ENCODE assay signal across 8 mouse cellular contexts in the genomic region with DNA sequence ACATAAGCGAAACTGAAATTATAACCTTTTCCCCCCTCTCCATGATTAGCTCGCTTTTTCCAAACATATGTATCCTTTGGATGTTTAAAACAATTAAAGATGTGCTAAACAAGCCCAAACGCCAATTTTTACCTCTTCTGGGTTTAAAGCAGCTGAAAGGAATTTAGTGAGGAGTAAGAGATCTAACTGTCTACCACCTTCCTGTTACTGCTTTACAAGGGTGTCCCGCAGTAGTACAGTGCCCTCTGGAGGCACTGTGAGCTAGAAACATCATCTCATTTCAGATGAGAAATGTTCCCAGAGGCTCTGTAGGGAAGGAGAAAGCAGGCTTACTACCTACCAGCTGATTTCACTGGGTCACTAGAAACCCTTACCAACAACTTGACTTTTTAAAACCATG.
A peak's percentile ranks its signal among the peaks of the same experiment; 100 is the strongest.
DNase-seq lines count a peak whose midpoint lies in the region; ATAC-seq and TF ChIP-seq lines count a peak whose summit lies in the region.

No protein-coding gene starts in this region.

- TF ChIP-seq CTCF in gastrocnemius, adult 2 months (IDR thresholded peaks at IDR 0.05) = peak; percentile 74
- peak; percentile 46 for TF ChIP-seq CTCF in bone marrow, adult 2 months (IDR thresholded peaks at IDR 0.05; ENCODE audit: control insufficient read depth, insufficient read depth, low read length)

- no peak overlapping the region for H3K27ac ChIP-seq in gastrocnemius, adult 2 months
- no peak overlapping the region for H3K27ac ChIP-seq in bone marrow, adult 2 months (ENCODE audit: control insufficient read depth, insufficient read depth, low read depth, low read length, poor library complexity)

- H3K4me3 ChIP-seq in gastrocnemius, adult 2 months = no peak overlapping the region
- no peak overlapping the region for H3K4me3 ChIP-seq in bone marrow, adult 2 months (replicated peaks; ENCODE audit: control insufficient read depth, low read depth, low read length)

- peak; percentile 94 for ATAC-seq in megakaryocyte, adult 5-6 weeks (ENCODE audit: poor library complexity, severe bottlenecking)

- intact Hi-C loops in gastrocnemius, adult 2 months (cut with DNase I) = no loop called here
- intact Hi-C loops in heart, postnatal 36 days (cut with DNase I) = loop anchor here (1.0 kb wide), 1 partner anchor 161 kb away; no protein-coding TSS in a partner anchor

- WGBS in bone marrow, adult 2 months = 51% methylated on average over 4 of the region's 4 CpGs

- no peak for TF ChIP-seq POLR2A in bone marrow, adult 2 months (IDR thresholded peaks at IDR 0.05; ENCODE audit: borderline replicate concordance, control insufficient read depth, low read depth, low read length)

- no peaks in the 10 kb centered on the region for H3K4me1 ChIP-seq in bone marrow, adult 2 months (ENCODE audit: control insufficient read depth, insufficient read depth, low read length)

- peak; percentile 28 for DNase-seq in gastrocnemius, adult 2 months
- no peak for DNase-seq in gastrocnemius, postnatal 25 days
- peak; percentile 65 for DNase-seq in CD4-positive helper T cell, adult 2 months (ENCODE audit: low read depth, low spot score)
- peak; percentile 23 to 25 for DNase-seq in heart, postnatal 36 days
- DNase-seq in layer of hippocampus, postnatal 10 days (ENCODE audit: low spot score in 2 of 2) = peak; percentile 42 to 62
- DNase-seq in telencephalon, adult 2 months (ENCODE audit: low read depth, low spot score) = peak; percentile 29
